Mouse (Mus musculus) Muller cell, postnatal 12 days (primary cell): ENCODE results near the gene Cd101.

Experiments
- DNase-seq: peaks from one replicate; pipeline ENCODE4 v3.0.0-alpha.2; 2015; ENCODE audit errors: inconsistent ontology term

Cd101 gene

GRCm38 (mm10) chr3:101029339-101029738 is at the start of gene Cd101:
Gene Cd101 (minus strand): TSS chr3:101029556.
- DNase-seq = no peak

- DNase-seq = no peak
These were observed 49.0 kb upstream of the Cd101 start for GRCm38 (mm10) chr3:101078344-101078743.

GRCm38 (mm10) chr3:101077710-101078100 is 48.3 kb upstream of the Cd101 start:
- DNase-seq = no peak

GRCm38 (mm10) chr3:101076966-101077709 is 47.8 kb upstream of the Cd101 start:
- no peak for DNase-seq

GRCm38 (mm10) chr3:101075866-101076265 is 46.5 kb upstream of the Cd101 start:
- no peak for DNase-seq

GRCm38 (mm10) chr3:101073384-101073783 is 44.0 kb upstream of the Cd101 start:
- DNase-seq = no peak

GRCm38 (mm10) chr3:101072506-101073215 is 43.3 kb upstream of the Cd101 start:
- no peak for DNase-seq

GRCm38 (mm10) chr3:101071576-101071975 is 42.2 kb upstream of the Cd101 start:
- no peak for DNase-seq

GRCm38 (mm10) chr3:101070796-101071235 is 41.5 kb upstream of the Cd101 start:
- DNase-seq = peak; percentile 41

GRCm38 (mm10) chr3:101070230-101070795 is 41.0 kb upstream of the Cd101 start:
- DNase-seq = peak; percentile 80

GRCm38 (mm10) chr3:101068701-101069100 is 39.3 kb upstream of the Cd101 start:
- DNase-seq = peak; percentile 75

GRCm38 (mm10) chr3:101066175-101066574 is 36.8 kb upstream of the Cd101 start:
- no peak for DNase-seq

GRCm38 (mm10) chr3:101061865-101062585 is 32.7 kb upstream of the Cd101 start:
- no peak for DNase-seq

- no peak for DNase-seq
These were observed 29.9 kb upstream of the Cd101 start for GRCm38 (mm10) chr3:101059214-101059613.

GRCm38 (mm10) chr3:101058203-101058602 is 28.8 kb upstream of the Cd101 start:
- no peak for DNase-seq

- DNase-seq = no peak
These were observed 25.9 kb upstream of the Cd101 start for GRCm38 (mm10) chr3:101055216-101055615.

GRCm38 (mm10) chr3:101051601-101052000 is 22.2 kb upstream of the Cd101 start:
- no peak for DNase-seq

GRCm38 (mm10) chr3:101049997-101050396 is 20.6 kb upstream of the Cd101 start:
- no peak for DNase-seq

GRCm38 (mm10) chr3:101048781-101049180 is 19.4 kb upstream of the Cd101 start:
- DNase-seq = no peak

- peak; percentile 96 for DNase-seq
These were observed 18.4 kb upstream of the Cd101 start for GRCm38 (mm10) chr3:101047586-101048275.

- no peak for DNase-seq
These were observed 16.1 kb upstream of the Cd101 start for GRCm38 (mm10) chr3:101045431-101045830.
